Mouse (Mus musculus): ENCODE measurements around the gene Zfand2a.

- no peak for TF ChIP-seq CTCF (conservative IDR thresholded peaks at IDR 0.05; ENCODE audit: insufficient read depth, insufficient read length, low read depth, low read length)
- no peak for TF ChIP-seq POLR2A (IDR thresholded peaks at IDR 0.05; ENCODE audit: low read depth, low read length)
Measured at GRCm38 (mm10) chr5:139449926-139450325, 34.4 kb downstream of the Zfand2a start.
